Mouse (Mus musculus) embryonic facial prominence, embryonic 12.5 days (tissue): ENCODE measurements around the gene Copg2. TPM values are rescaled to one million over a fixed set of nuclear protein-coding genes. Genes with fewer than 3 reads are reported as not detected.

Source experiments
- ATAC-seq: fragments of 200-750 bp; cut with Nextera tagmentation; 2 replicates; pipeline ENCODE4 v1.8.0; 2017; ENCODE audit not compliant: insufficient number of reproducible peaks, insufficient read depth, low FRiP score, low TSS enrichment
- H3K27ac ChIP-seq: fragments of 300-500 bp; sonication (generic); 2 replicates; pipeline ENCODE4 v1.5.1; 2016; ENCODE audit warnings: mild to moderate bottlenecking
- H3K27me3 ChIP-seq: fragments of 300-500 bp; sonication (generic); 2 replicates; pipeline ENCODE4 v1.6.1; 2016; ENCODE audit warnings: mild to moderate bottlenecking, moderate library complexity
- H3K36me3 ChIP-seq: fragments of 300-500 bp; sonication (generic); 2 replicates; pipeline ENCODE4 v1.6.1; 2016; ENCODE audit warnings: mild to moderate bottlenecking
- H3K4me1 ChIP-seq: fragments of 300-500 bp; sonication (generic); 2 replicates; pipeline ENCODE4 v1.6.1; 2016
- H3K4me2 ChIP-seq: fragments of 300-500 bp; sonication (generic); replicated peaks from 2 replicates; pipeline ENCODE4 v1.6.1; 2016; ENCODE audit warnings: mild to moderate bottlenecking, moderate library complexity
- H3K4me3 ChIP-seq: fragments of 300-500 bp; sonication (generic); 2 replicates; pipeline ENCODE4 v1.5.1; 2016; ENCODE audit warnings: mild to moderate bottlenecking
- H3K9ac ChIP-seq: fragments of 300-500 bp; sonication (generic); 2 replicates; pipeline ENCODE4 v1.6.1; 2016; ENCODE audit warnings: mild to moderate bottlenecking, moderate library complexity
- H3K9me3 ChIP-seq: fragments of 300-500 bp; sonication (generic); 2 replicates; pipeline ENCODE4 v1.6.1; 2016; ENCODE audit warnings: mild to moderate bottlenecking, moderate library complexity
- WGBS: fragments of 180-500 bp; shearing (Covaris S2); methylation state at CpG from one replicate; pipeline ENCODE4 v1.1.7; 2016; 5-methylcytosine and 5-hydroxymethylcytosine counted together
- polyA plus RNA-seq: library from polyadenylated mRNA; unstranded; fragments of >200 nt; fragmentation: Nextera tagmentation; extraction: Ambion mirVana; gene quantifications from 2 replicates; pipeline ENCODE4 v1.2.1, GENCODE M21; 2016

Copg2 gene
- polyA plus RNA-seq, 1 experiment from 2014 or later: 21.5 TPM

DNA sequence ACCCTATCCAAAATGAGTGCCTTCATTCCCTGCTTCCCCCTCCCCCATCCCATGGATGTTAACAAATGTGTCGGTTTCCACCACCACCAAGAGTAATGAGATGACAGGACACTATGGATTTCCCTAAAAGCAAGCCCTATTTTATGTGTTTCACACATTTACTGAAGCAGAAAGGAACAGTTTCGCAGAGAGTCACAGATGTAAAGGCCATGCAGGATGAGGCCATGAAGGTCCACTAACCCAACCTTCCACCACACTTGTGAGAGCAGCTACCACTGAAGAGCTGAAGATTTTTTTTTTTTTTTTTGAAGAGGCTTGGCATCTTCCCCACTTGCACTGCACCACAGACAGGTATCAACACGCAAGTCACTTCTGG lies 787 bp downstream of the Copg2 start:
- no peak; the same call in 1 of the 2 replicates for ATAC-seq
- H3K9me3 ChIP-seq: no peaks in the 10 kb centered on the region
- peak overlapping the region; percentile 64 for H3K9ac ChIP-seq
- no peaks in the 10 kb centered on the region for H3K36me3 ChIP-seq
- peak overlapping the region; percentile 56 for H3K4me3 ChIP-seq
- H3K27me3 ChIP-seq: no peaks in the 10 kb centered on the region
- peaks cover 6% of the 10 kb centered on the region; the same call in 1 of the 2 replicates for H3K4me1 ChIP-seq
- peak overlapping the region; percentile 57 for H3K4me2 ChIP-seq
- 29% methylated on average over 3 of the region's 3 CpGs for WGBS
- H3K27ac ChIP-seq: peak overlapping the region; percentile 98

GRCm38 (mm10) chr6:30893081-30893480 lies 3.5 kb downstream of the Copg2 start:
- no peak for ATAC-seq
- 67% methylated on average over 4 of the region's 4 CpGs for WGBS
- Histone ChIP-seq H3K4me3 (no peak overlapping the region), H3K9me3 (no peaks in the 10 kb centered on the region), H3K4me1 (peaks cover 6% of the 10 kb centered on the region; the same call in 1 of the 2 replicates), H3K27ac (no peak overlapping the region), H3K4me2 (no peak overlapping the region), H3K27me3 (no peaks in the 10 kb centered on the region), H3K9ac (no peak overlapping the region), H3K36me3 (peaks cover 8% of the 10 kb centered on the region; the same call in 1 of the 2 replicates)

DNA sequence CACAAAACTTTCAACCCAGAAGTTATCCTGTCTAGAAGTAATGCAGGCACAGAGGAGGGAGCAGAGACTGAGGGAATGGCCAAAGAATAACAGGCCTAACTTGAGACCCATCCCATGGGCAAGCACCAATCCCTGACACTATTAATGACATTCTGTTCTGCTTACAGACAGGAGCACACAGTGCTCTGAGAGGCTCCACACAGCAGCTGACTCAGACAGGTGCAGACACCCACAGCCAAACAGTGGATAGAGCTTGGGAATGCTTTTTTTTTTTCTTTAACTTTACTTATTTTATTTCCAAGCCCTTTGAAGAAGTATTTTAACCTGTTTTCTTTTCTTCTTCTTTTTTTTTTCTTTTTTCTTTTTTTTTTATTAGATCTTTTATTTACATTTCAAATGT lies 4.8 kb downstream of the Copg2 start:
- Histone ChIP-seq H3K36me3 (peaks cover 10% of the 10 kb centered on the region; the same call in 1 of the 2 replicates), H3K9ac (no peak overlapping the region), H3K4me3 (no peak overlapping the region), H3K27ac (no peak overlapping the region), H3K9me3 (no peaks in the 10 kb centered on the region), H3K4me2 (no peak overlapping the region), H3K4me1 (peaks cover 3% of the 10 kb centered on the region; the same call in 1 of the 2 replicates), H3K27me3 (no peaks in the 10 kb centered on the region)
- ATAC-seq: no peak

GRCm38 (mm10) chr6:30884856-30885255 lies 11.7 kb downstream of the Copg2 start:
- Histone ChIP-seq H3K4me1 (no peaks in the 10 kb centered on the region), H3K9ac (no peak overlapping the region), H3K27me3 (no peaks in the 10 kb centered on the region), H3K4me2 (no peak overlapping the region), H3K4me3 (no peak overlapping the region), H3K36me3 (peaks cover 18% of the 10 kb centered on the region), H3K9me3 (no peaks in the 10 kb centered on the region), H3K27ac (no peak overlapping the region)
- 76% methylated on average over 3 of the region's 3 CpGs for WGBS
- ATAC-seq: no peak

DNA sequence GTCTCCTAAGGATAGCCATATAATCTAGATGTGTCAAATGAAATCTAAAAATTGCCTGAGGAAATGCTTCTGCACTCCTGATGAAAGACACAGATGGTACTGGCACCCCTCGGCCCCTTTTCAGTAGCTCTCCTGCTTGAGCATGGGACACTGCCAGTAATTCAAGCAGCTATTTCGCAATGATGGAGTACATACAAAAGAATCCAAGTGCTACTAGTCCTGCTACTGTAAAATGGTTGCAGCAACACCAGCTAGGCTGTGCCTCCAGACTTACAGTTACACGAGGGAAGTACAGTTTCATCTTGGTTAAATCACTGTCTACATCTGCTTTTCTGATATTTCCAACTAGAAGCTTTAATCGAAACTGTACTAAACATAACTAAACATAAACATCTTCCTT lies 13.1 kb downstream of the Copg2 start:
- Histone ChIP-seq H3K9ac (no peak overlapping the region), H3K9me3 (no peaks in the 10 kb centered on the region), H3K27me3 (no peaks in the 10 kb centered on the region), H3K27ac (no peak overlapping the region), H3K36me3 (peaks cover 16% of the 10 kb centered on the region), H3K4me1 (no peaks in the 10 kb centered on the region), H3K4me3 (no peak overlapping the region), H3K4me2 (no peak overlapping the region)
- ATAC-seq: no peak
- WGBS: 82% methylated on average over 4 of the region's 4 CpGs

DNA sequence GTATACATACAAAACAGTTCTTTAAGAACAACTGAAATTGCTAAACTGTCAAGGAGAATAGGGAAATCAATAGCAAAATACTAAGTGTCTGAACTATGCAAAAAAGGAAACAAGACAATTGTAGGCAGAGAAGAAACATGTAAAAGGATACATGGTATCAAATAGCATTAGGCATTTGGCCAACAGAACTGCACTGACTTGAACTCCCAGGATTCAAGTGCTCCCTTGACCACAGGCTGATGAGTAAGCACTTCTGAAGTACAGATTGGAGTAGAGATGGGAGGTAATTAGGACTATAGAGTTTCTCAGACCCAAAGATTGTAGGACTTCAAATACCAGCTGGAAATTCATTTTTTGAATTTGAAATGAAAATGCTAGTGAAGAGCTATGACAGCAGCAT lies 19.9 kb downstream of the Copg2 start:
- H3K4me1 ChIP-seq: no peaks in the 10 kb centered on the region
- ATAC-seq: no peak
- no peaks in the 10 kb centered on the region for H3K9me3 ChIP-seq
- H3K36me3 ChIP-seq: peaks cover 19% of the 10 kb centered on the region; the same call in 1 of the 2 replicates
- H3K4me2 ChIP-seq: no peak overlapping the region
- no peak overlapping the region for H3K27ac ChIP-seq
- H3K9ac ChIP-seq: no peak overlapping the region
- H3K27me3 ChIP-seq: no peaks in the 10 kb centered on the region
- H3K4me3 ChIP-seq: no peak overlapping the region

DNA sequence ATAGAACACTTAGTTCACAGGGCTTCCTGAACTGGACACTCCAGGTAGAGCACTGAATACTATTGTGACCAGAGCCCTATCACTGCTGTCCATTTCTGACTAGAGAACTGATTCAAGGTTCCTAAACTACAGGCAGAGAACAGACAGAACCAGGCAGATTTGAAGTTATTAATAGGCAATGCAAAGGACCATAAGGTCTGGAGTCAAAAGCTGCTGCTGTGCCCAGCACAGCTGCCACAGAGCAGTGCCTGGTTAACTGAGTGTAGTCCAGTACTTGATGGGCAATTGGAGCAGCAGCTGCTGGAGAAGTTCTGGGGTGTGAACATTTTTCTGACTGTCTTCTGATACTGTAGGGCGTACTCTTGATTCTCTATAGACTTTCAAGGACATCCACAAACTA lies 30.1 kb downstream of the Copg2 start:
- no peak overlapping the region for H3K4me2 ChIP-seq
- no peak overlapping the region for H3K4me3 ChIP-seq
- no peak overlapping the region for H3K9ac ChIP-seq
- no peaks in the 10 kb centered on the region for H3K4me1 ChIP-seq
- H3K27ac ChIP-seq: no peak overlapping the region
- H3K36me3 ChIP-seq: no peaks in the 10 kb centered on the region
- H3K27me3 ChIP-seq: no peaks in the 10 kb centered on the region
- ATAC-seq: no peak
- no peaks in the 10 kb centered on the region for H3K9me3 ChIP-seq
- WGBS: 96% methylated on average over 1 of the region's 1 CpGs

DNA sequence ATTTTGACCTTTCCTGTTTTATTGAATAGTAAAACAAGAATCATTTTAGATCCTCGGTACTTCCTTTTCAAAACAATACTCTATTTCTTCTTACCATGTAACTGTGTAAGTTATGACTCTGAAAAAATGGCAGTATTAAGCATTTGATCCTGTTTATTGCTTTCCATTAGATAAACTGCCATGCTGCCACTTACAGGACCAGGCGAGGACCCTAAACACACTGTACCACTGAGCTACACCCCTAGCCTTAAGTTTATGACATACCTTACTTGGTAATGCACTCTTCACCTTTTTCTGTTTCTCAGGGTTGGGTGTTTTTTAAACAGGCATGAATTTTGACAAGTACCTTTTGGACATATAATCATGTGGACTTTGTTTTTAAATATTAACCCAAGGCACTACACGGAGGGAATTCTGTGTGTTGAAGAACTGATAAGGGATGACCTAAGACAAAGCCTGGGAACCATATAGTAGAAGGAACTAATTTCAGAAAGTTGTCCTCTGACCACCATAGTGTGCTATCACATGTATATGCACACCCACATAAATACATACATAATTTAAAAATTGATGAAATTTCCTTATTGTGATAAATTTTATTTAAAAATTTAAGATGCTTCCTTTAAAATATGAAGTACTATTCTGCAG lies 31.4 kb downstream of the Copg2 start:
- no peaks in the 10 kb centered on the region for H3K36me3 ChIP-seq
- no peak overlapping the region for H3K4me3 ChIP-seq
- no peak overlapping the region for H3K4me2 ChIP-seq
- no peak for ATAC-seq
- no peak overlapping the region for H3K9ac ChIP-seq
- H3K4me1 ChIP-seq: no peaks in the 10 kb centered on the region
- WGBS: 83% methylated on average over 3 of the region's 3 CpGs
- no peaks in the 10 kb centered on the region for H3K9me3 ChIP-seq
- H3K27me3 ChIP-seq: no peaks in the 10 kb centered on the region
- no peak overlapping the region for H3K27ac ChIP-seq

GRCm38 (mm10) chr6:30855956-30856355 lies 40.6 kb downstream of the Copg2 start:
- no peaks in the 10 kb centered on the region for H3K4me1 ChIP-seq
- WGBS: 98% methylated on average over 7 of the region's 7 CpGs
- H3K36me3 ChIP-seq: peaks cover 25% of the 10 kb centered on the region
- H3K4me3 ChIP-seq: no peak overlapping the region
- no peaks in the 10 kb centered on the region for H3K9me3 ChIP-seq
- no peaks in the 10 kb centered on the region for H3K27me3 ChIP-seq
- H3K4me2 ChIP-seq: no peak overlapping the region
- H3K27ac ChIP-seq: no peak overlapping the region
- no peak for ATAC-seq
- H3K9ac ChIP-seq: no peak overlapping the region

GRCm38 (mm10) chr6:30855205-30855604 lies 41.4 kb downstream of the Copg2 start:
- Histone ChIP-seq H3K9ac (no peak overlapping the region), H3K4me2 (no peak overlapping the region), H3K27ac (no peak overlapping the region), H3K4me3 (no peak overlapping the region), H3K36me3 (peaks cover 25% of the 10 kb centered on the region), H3K4me1 (no peaks in the 10 kb centered on the region), H3K27me3 (no peaks in the 10 kb centered on the region), H3K9me3 (no peaks in the 10 kb centered on the region)
- WGBS: 83% methylated on average over 2 of the region's 2 CpGs
- ATAC-seq: no peak

GRCm38 (mm10) chr6:30849818-30850217 lies 46.8 kb downstream of the Copg2 start:
- H3K4me3 ChIP-seq: no peak overlapping the region
- no peak overlapping the region for H3K27ac ChIP-seq
- no peak for ATAC-seq
- WGBS: 68% methylated on average over 2 of the region's 2 CpGs
- H3K9ac ChIP-seq: no peak overlapping the region
- H3K36me3 ChIP-seq: peaks cover 7% of the 10 kb centered on the region; the same call in 1 of the 2 replicates
- no peaks in the 10 kb centered on the region for H3K4me1 ChIP-seq
- no peaks in the 10 kb centered on the region for H3K9me3 ChIP-seq
- H3K4me2 ChIP-seq: no peak overlapping the region
- no peaks in the 10 kb centered on the region for H3K27me3 ChIP-seq

GRCm38 (mm10) chr6:30832241-30832640 lies 64.4 kb downstream of the Copg2 start:
- peak overlapping the region; percentile 36; the same call in 1 of the 2 replicates for H3K27ac ChIP-seq
- no peak for ATAC-seq
- 0 out of 2 replicates have a peak, but pooled peaks cover 3% of the 10 kb centered on the region for H3K4me1 ChIP-seq
- H3K36me3 ChIP-seq: no peaks in the 10 kb centered on the region
- H3K9ac ChIP-seq: no peak overlapping the region
- H3K4me3 ChIP-seq: no peak overlapping the region
- no peaks in the 10 kb centered on the region for H3K27me3 ChIP-seq
- no peak overlapping the region for H3K4me2 ChIP-seq
- WGBS: 21% methylated on average over 2 of the region's 2 CpGs
- no peaks in the 10 kb centered on the region for H3K9me3 ChIP-seq
